Mouse (Mus musculus) lung, postnatal 0 days (tissue): ENCODE data around the gene Nmb. TPM values are rescaled to one million over a fixed set of nuclear protein-coding genes. Genes with fewer than 3 reads are reported as not detected.
"Not testable (repeated sequence)": the region's sequence is repeated elsewhere in the genome, so short reads cannot be mapped to it uniquely, and the experiment has no call there.

Experiments
- ATAC-seq: fragments of 200-750 bp; cut with Nextera tagmentation; 2 replicates; pipeline ENCODE4 v1.8.0; 2017; ENCODE audit warnings: moderate library complexity
- DNase-seq: peaks from one replicate; pipeline ENCODE4 v3.0.0-alpha.2; 2016; ENCODE audit warnings: low spot score
- H3K27ac ChIP-seq: fragments of 300-500 bp; sonication (generic); 2 replicates; pipeline ENCODE4 v1.5.1; 2014; ENCODE audit warnings: antibody characterized with exemption, mild to moderate bottlenecking, low read length, mixed read lengths
- H3K27me3 ChIP-seq: fragments of 300-500 bp; sonication (generic); replicated peaks from 2 replicates; pipeline ENCODE4 v1.6.1; 2014; ENCODE audit warnings: low read length, mixed read lengths; ENCODE audit not compliant: insufficient read depth
- H3K36me3 ChIP-seq: fragments of 300-500 bp; sonication (generic); 2 replicates; pipeline ENCODE4 v1.6.1; 2014; ENCODE audit warnings: low read length, mixed read lengths; ENCODE audit not compliant: insufficient read depth
- H3K4me1 ChIP-seq: fragments of 300-500 bp; sonication (generic); 2 replicates; pipeline ENCODE4 v1.6.1; 2014; ENCODE audit warnings: antibody characterized with exemption, low read depth, low read length, mixed read lengths; ENCODE audit not compliant: insufficient read depth
- H3K4me2 ChIP-seq: fragments of 300-500 bp; sonication (generic); replicated peaks from 2 replicates; pipeline ENCODE4 v1.6.1; 2014; ENCODE audit warnings: low read depth, mild to moderate bottlenecking, low read length, moderate library complexity, mixed read lengths
- H3K4me3 ChIP-seq: fragments of 300-500 bp; sonication (generic); 2 replicates; pipeline ENCODE4 v1.5.1; 2014; ENCODE audit warnings: low read depth, low read length
- H3K9ac ChIP-seq: fragments of 300-500 bp; sonication (generic); replicated peaks from 2 replicates; pipeline ENCODE4 v1.6.1; 2014; ENCODE audit warnings: low read depth, mild to moderate bottlenecking
- H3K9me3 ChIP-seq: fragments of 300-500 bp; sonication (generic); 2 replicates; pipeline ENCODE4 v1.6.1; 2016; ENCODE audit warnings: low read length, mixed read lengths
- CTCF ChIP-seq: IDR thresholded peaks from 2 replicates; pipeline ENCODE4 v1.5.1; 2016; ENCODE audit warnings: antibody characterized with exemption, mild to moderate bottlenecking
- EP300 ChIP-seq: IDR thresholded peaks from 2 replicates; pipeline ENCODE4 v1.6.1; 2016; ENCODE audit warnings: antibody characterized with exemption, mild to moderate bottlenecking, control low read depth
- WGBS: fragments of 180-500 bp; shearing (Covaris S2); extraction: QIAGEN DNeasy Blood & Tissue Kit; methylation state at CpG from one replicate; pipeline ENCODE4 v1.1.7; 2014; 5-methylcytosine and 5-hydroxymethylcytosine counted together
- polyA plus RNA-seq: library from polyadenylated mRNA; unstranded; fragments of >200 nt; fragmentation: Nextera tagmentation; extraction: Ambion mirVana; gene quantifications from 2 replicates; pipeline ENCODE4 v1.2.1, GENCODE M21; 2015

Gene Nmb
- polyA plus RNA-seq, 1 experiment from 2014 or later, result 8.3 TPM

DNA sequence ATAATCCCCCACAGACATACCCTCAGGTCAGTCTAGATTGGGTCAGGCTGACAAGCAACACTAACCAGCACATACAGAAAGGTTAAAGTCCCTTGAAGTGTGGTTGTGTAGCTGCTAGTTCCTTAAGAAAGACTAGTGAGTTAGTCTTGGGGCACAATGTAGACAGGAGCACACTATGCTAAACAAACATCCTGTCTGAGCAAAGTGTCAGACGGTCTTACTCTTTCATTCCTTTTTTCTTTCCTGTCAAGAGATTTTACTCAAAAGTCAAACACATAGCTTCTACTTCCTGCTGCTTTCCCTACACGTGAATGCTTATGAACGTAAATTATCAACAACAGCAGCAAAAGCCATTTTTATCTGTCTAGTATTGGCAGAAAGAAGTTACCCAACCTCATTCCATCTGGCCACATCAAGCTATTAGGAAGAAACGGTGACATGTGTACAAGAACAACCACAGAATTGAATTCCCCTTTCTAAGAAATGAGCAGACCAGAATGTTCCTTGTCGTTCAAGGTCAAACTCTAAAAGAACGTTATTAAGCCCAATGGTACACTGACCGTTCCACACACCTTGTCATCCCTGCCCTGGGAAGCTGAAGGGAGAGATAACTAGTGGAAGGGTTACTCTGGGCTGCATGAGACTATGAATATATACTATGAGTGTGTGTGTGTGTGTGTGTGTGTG, 31.9 kb upstream of the Nmb start:
- DNase-seq (peak; percentile 27), ATAC-seq (peak; percentile 67)
- not testable (repeated sequence) for H3K9me3 ChIP-seq, H3K4me2 ChIP-seq, H3K27me3 ChIP-seq, H3K4me1 ChIP-seq, H3K4me3 ChIP-seq, H3K27ac ChIP-seq, H3K9ac ChIP-seq
- 21% methylated on average over 7 of the region's 7 CpGs for WGBS
- TF ChIP-seq EP300, result peak; percentile 54
- H3K36me3 ChIP-seq, result peaks cover 18% of the 10 kb centered on the region; the same call in 1 of the 2 replicates

DNA sequence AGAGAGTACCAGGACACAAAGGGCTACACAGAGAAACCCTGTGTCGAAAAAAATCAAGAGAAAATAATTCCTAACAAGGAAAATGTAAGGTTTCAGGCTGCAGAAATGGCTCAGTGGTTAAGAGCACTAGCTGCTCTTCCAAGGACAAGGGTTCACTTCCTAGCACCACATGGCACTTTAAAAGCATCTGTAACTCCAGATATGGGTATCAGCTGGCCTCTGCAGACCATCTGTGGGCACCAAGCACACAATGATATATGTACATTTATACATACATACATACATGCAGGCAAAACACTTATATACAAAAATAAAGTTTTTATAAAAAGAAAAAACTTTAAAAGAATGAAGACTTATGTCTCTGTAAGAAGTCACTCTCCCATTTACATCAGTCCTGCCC, 31.0 kb upstream of the Nmb start:
- 85% methylated on average over 1 of the region's 1 CpGs for WGBS
- Histone ChIP-seq H3K36me3 (peaks cover 19% of the 10 kb centered on the region; the same call in 1 of the 2 replicates), H3K4me3 (no peak overlapping the region), H3K9ac (no peak overlapping the region), H3K27me3 (no peaks in the 10 kb centered on the region), H3K9me3 (no peaks in the 10 kb centered on the region), H3K27ac (no peak overlapping the region), H3K4me1 (no peaks in the 10 kb centered on the region), H3K4me2 (no peak overlapping the region)
- ATAC-seq, result no peak
- DNase-seq, result no peak
- no peak for TF ChIP-seq CTCF

DNA sequence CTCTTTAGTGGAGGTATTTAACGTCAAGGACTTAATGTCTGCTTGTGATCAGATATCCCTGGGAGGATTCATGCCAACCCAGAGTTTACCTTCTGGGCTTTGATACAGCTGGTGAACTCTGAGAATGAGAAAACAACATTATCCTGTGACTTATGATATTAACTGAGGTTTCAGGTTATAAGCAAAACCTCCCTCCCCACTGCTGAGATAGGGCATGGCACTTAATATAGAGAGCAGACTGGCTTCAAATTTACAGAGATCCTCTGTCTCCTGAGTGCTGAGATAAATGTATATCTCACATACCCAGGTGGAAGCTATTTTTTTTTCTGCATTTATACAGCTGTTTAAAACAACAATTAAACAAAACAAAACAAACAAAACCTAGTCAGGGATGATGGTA, 27.9 kb upstream of the Nmb start:
- Histone ChIP-seq H3K9me3 (no peaks in the 10 kb centered on the region), H3K27ac (no peak overlapping the region), H3K4me1 (no peaks in the 10 kb centered on the region), H3K27me3 (no peaks in the 10 kb centered on the region), H3K9ac (no peak overlapping the region), H3K4me3 (no peak overlapping the region), H3K36me3 (peaks cover 22% of the 10 kb centered on the region; the same call in 1 of the 2 replicates), H3K4me2 (no peak overlapping the region)
- TF ChIP-seq CTCF (no peak), EP300 (no peak)
- 79% methylated on average over 1 of the region's 1 CpGs for WGBS
- DNase-seq (no peak), ATAC-seq (no peak)

- Histone ChIP-seq H3K4me2 (no peak overlapping the region), H3K27ac (no peak overlapping the region), H3K9me3 (no peaks in the 10 kb centered on the region), H3K36me3 (peaks cover 30% of the 10 kb centered on the region; the same call in 1 of the 2 replicates), H3K27me3 (no peaks in the 10 kb centered on the region), H3K9ac (no peak overlapping the region), H3K4me1 (no peaks in the 10 kb centered on the region), H3K4me3 (no peak overlapping the region)
- DNase-seq (no peak), ATAC-seq (no peak)
- whole genome bisulfite sequencing, result 85% methylated on average over 8 of the region's 8 CpGs
- TF ChIP-seq CTCF (no peak), EP300 (no peak)
These were observed 26.8 kb upstream of the Nmb start for GRCm38 (mm10) chr7:80931618-80932207.

DNA sequence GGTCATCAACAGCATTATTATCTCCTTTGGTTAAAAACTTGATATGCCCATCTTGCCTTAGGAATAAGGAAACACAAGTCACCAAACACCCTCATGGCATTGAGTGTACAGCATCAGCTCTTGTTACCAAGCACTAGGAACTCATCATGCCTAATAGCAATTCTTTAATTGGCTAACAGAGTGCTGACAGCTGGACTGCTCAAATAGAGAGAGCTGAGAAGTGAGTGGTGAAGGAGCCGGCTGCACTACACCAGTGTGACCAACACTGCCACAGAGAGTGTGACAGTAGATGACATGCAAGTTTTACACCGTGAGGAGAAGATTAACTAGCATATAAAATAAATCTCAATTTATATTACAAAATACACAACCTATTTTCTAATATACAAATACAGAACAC, 18.3 kb upstream of the Nmb start:
- no peaks in the 10 kb centered on the region for H3K9me3 ChIP-seq
- H3K4me3 ChIP-seq, result no peak overlapping the region
- H3K36me3 ChIP-seq, result peaks cover 18% of the 10 kb centered on the region; the same call in 1 of the 2 replicates
- ATAC-seq (no peak), DNase-seq (no peak)
- WGBS, result 87% methylated on average over 2 of the region's 2 CpGs
- TF ChIP-seq EP300, result no peak
- no peak for TF ChIP-seq CTCF
- H3K27ac ChIP-seq, result no peak overlapping the region
- H3K27me3 ChIP-seq, result no peaks in the 10 kb centered on the region
- H3K4me1 ChIP-seq, result no peaks in the 10 kb centered on the region
- no peak overlapping the region for H3K4me2 ChIP-seq
- no peak overlapping the region for H3K9ac ChIP-seq

DNA sequence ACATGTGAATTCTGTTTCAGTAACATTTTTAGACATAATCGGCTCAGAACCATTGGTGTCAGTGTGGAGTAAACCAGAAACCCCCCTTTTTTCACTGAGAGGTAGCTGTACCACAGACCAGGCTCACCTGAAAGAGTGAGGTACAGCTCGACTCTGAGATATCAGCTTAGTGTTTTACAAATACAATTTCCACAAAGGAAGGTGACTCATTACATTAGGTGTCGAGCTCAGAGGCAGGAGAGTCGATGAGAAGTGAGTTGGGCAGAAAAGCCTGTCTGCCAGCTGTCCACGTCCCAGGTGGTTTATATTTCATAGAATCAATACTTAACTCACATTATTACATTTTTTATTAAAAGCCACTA, 14.8 kb upstream of the Nmb start:
- H3K9me3 ChIP-seq, result no peaks in the 10 kb centered on the region
- H3K4me2 ChIP-seq, result no peak overlapping the region
- TF ChIP-seq EP300 (no peak), CTCF (no peak)
- 77% methylated on average over 5 of the region's 5 CpGs for WGBS
- H3K27ac ChIP-seq, result no peak overlapping the region
- H3K4me3 ChIP-seq, result no peak overlapping the region
- H3K4me1 ChIP-seq, result no peaks in the 10 kb centered on the region
- no peak for DNase-seq
- H3K27me3 ChIP-seq, result no peaks in the 10 kb centered on the region
- no peak overlapping the region for H3K9ac ChIP-seq
- peaks cover 9% of the 10 kb centered on the region for H3K36me3 ChIP-seq
- no peak for ATAC-seq
